In the genomic region with DNA sequence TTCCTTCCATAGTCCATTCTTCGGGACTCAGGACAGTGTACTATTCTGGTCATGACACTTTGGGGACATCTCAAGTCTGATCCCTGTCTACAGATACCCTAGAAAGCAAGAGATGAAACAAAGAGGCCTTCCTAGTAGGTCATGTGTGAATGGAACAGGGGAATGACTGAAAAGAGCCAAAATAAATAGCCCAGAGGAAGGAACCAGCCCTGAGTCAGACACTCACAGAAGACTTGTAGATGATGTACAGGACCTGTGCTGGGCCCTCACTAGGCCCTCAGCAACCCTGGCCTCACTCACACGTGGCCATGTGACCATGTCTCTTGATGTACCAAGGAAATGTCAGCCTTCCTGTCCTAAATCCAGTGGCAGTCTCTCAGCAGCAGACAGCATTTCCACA, we compare ENCODE assay signal across 24 mouse cellular contexts. TPM values are rescaled to one million over a fixed set of nuclear protein-coding genes. Genes with fewer than 3 reads are reported as not detected.
A peak's percentile ranks its signal among the peaks of the same experiment; 100 is the strongest.
DNase-seq lines count a peak whose midpoint lies in the region; ATAC-seq lines count a peak whose summit lies in the region.
"Had no signal": no experiment of that assay in that cellular context is flagged by ENCODE, and none has a peak within 500 bp of the region (broad histone marks: within the 10 kb centered on the region; RNA-seq: fewer than 3 reads in every experiment).

No protein-coding gene starts in this region.

- peaks cover 36% of the 10 kb centered on the region for H3K4me1 ChIP-seq in hindbrain, embryonic 14.5 days (replicated peaks; ENCODE audit: control insufficient read depth, insufficient read depth, low read length)
- peaks cover 40% of the 10 kb centered on the region for H3K4me1 ChIP-seq in hindbrain, embryonic 12.5 days
- peaks cover 93% of the 10 kb centered on the region for H3K4me1 ChIP-seq in megakaryocyte, embryonic 14.5 days

- H3K36me3 ChIP-seq in hindbrain, embryonic 14.5 days (replicated peaks; ENCODE audit: control insufficient read depth, insufficient read depth) = no peaks in the 10 kb centered on the region
- H3K36me3 ChIP-seq in hindbrain, embryonic 12.5 days = no peaks in the 10 kb centered on the region
- H3K36me3 ChIP-seq in megakaryocyte, embryonic 14.5 days (replicated peaks; ENCODE audit: low read length) = peaks cover 5% of the 10 kb centered on the region
- H3K36me3 ChIP-seq: embryonic facial prominence, embryonic 13.5 days; forebrain, embryonic 12.5 days; liver, embryonic 13.5 days had no signal

- H3K27me3 ChIP-seq in hindbrain, embryonic 14.5 days (ENCODE audit: control insufficient read depth, insufficient read depth, low read length) = no peaks in the 10 kb centered on the region
- H3K27me3 ChIP-seq in hindbrain, embryonic 12.5 days = peaks cover 17% of the 10 kb centered on the region
- peaks cover 45% of the 10 kb centered on the region for H3K27me3 ChIP-seq in megakaryocyte, embryonic 14.5 days (replicated peaks)

- ATAC-seq in hindbrain, embryonic 14.5 days (ENCODE audit: low FRiP score) = no peak
- no peak for ATAC-seq in hindbrain, embryonic 12.5 days (ENCODE audit: low FRiP score)
- ATAC-seq in megakaryocyte, adult 5-6 weeks (ENCODE audit: poor library complexity, severe bottlenecking) = no peak

- DNase-seq in hindbrain, embryonic 14.5 days (ENCODE audit: low spot score) = no peak
- DNase-seq in 3T3-L1 (ENCODE audit: low read depth, low spot score) = peak; percentile 85
- peak; percentile 29 for DNase-seq in induced T-regulatory cell, adult 2 months (ENCODE audit: low read depth)
- no peak for DNase-seq in ovary, postnatal 10 days (ENCODE audit: low spot score)
- DNase-seq in cerebellum, postnatal 4 days (ENCODE audit: low spot score in 2 of 2) = no peak
- DNase-seq: adrenal gland, adult 2 months; cerebellum, adult 11 months; embryo, embryonic 11 days; gastrocnemius, postnatal 36 days; heart, adult 2 months; kidney, adult 8-10 months; kidney, postnatal 10 days; liver, embryonic 13.5 days; lung, adult 2 months; lung, postnatal 14 days; midbrain, embryonic 14.5 days had no signal

- H3K4me2 ChIP-seq in hindbrain, embryonic 14.5 days (replicated peaks) = 0 out of 2 replicates have a peak overlapping the region, but pooled peaks have one; percentile 70
- H3K4me2 ChIP-seq in hindbrain, embryonic 12.5 days (replicated peaks) = no peak overlapping the region
- H3K4me2 ChIP-seq: embryonic facial prominence, embryonic 13.5 days; forebrain, embryonic 12.5 days; liver, embryonic 13.5 days had no signal

- H3K9ac ChIP-seq in hindbrain, embryonic 14.5 days = no peak overlapping the region
- H3K9ac ChIP-seq in hindbrain, embryonic 12.5 days = no peak overlapping the region
- H3K9ac ChIP-seq: embryonic facial prominence, embryonic 13.5 days; forebrain, embryonic 12.5 days; liver, embryonic 13.5 days had no signal

- WGBS in hindbrain, embryonic 14.5 days = 64% methylated on average over 2 of the region's 2 CpGs
- 74% methylated on average over 2 of the region's 2 CpGs for WGBS in hindbrain, embryonic 12.5 days

- no peak overlapping the region for H3K4me3 ChIP-seq in hindbrain, embryonic 14.5 days (replicated peaks; ENCODE audit: low read length)
- H3K4me3 ChIP-seq in hindbrain, embryonic 12.5 days = no peak overlapping the region
- H3K4me3 ChIP-seq in megakaryocyte, embryonic 14.5 days (replicated peaks) = peak overlapping the region; percentile 59
- H3K4me3 ChIP-seq: embryonic facial prominence, embryonic 13.5 days; erythroblast, embryonic 14.5 days; forebrain, embryonic 12.5 days; heart, adult 2 months; liver, embryonic 13.5 days had no signal

- no peaks in the 10 kb centered on the region for H3K9me3 ChIP-seq in hindbrain, embryonic 14.5 days (ENCODE audit: control insufficient read depth, low read length)
- no peaks in the 10 kb centered on the region for H3K9me3 ChIP-seq in hindbrain, embryonic 12.5 days (replicated peaks)
- H3K9me3 ChIP-seq in megakaryocyte, embryonic 14.5 days = peaks cover 6% of the 10 kb centered on the region; the same call in 1 of the 2 replicates
- H3K9me3 ChIP-seq: embryonic facial prominence, embryonic 13.5 days; forebrain, embryonic 12.5 days; liver, embryonic 13.5 days had no signal

- H3K27ac ChIP-seq in hindbrain, embryonic 14.5 days = no peak overlapping the region
- H3K27ac ChIP-seq in hindbrain, embryonic 12.5 days = no peak overlapping the region
- H3K27ac ChIP-seq: embryonic facial prominence, embryonic 13.5 days; forebrain, embryonic 12.5 days; heart, adult 2 months; liver, embryonic 13.5 days had no signal

RNA-seq across cellular contexts. Expression of gene Tmem121b, which starts 4.1 kb away (rescaled TPM):
- 3.2 and 4.3 TPM in 2 replicates for polyA plus RNA-seq in hindbrain, embryonic 14.5 days (2014; fragmentation: Nextera tagmentation; extraction: Ambion mirVana)
- polyA plus RNA-seq in hindbrain, embryonic 12.5 days (2016; fragmentation: Nextera tagmentation; extraction: Ambion mirVana) = 3.2 and 4.1 TPM in 2 replicates
- 1.1 TPM in 1 of 2 replicates, not detected in the other for polyA plus RNA-seq in megakaryocyte, embryonic 14.5 days (2012; ENCODE audit: insufficient read depth, low replicate concordance)
- 0.05 TPM in 1 of 2 replicates, not detected in the other for total RNA-seq in megakaryocyte, adult 5-6 weeks (2015)
- not detected in 2 replicates for total RNA-seq in megakaryocyte, adult 5-6 weeks (2017)
- total RNA-seq: gastrocnemius, adult 18-20 months; gastrocnemius, postnatal 36 days; heart, adult 2 months; heart, postnatal 25 days had no signal
- polyA plus RNA-seq: erythroblast, embryonic 14.5 days; heart, adult 2 months; liver, embryonic 13.5 days had no signal

RNA-seq across cellular contexts. Expression of gene Il17ra, which starts 26.4 kb away (rescaled TPM):
- polyA plus RNA-seq in hindbrain, embryonic 14.5 days (2014; fragmentation: Nextera tagmentation; extraction: Ambion mirVana) = 2.2 and 3.6 TPM in 2 replicates
- 11.4 and 12.3 TPM in 2 replicates for polyA plus RNA-seq in hindbrain, embryonic 12.5 days (2016; fragmentation: Nextera tagmentation; extraction: Ambion mirVana)
- 8.7 and 11.2 TPM in 2 replicates for polyA plus RNA-seq in megakaryocyte, embryonic 14.5 days (2012; ENCODE audit: insufficient read depth, low replicate concordance)
- 93.8 and 108 TPM in 2 replicates for total RNA-seq in megakaryocyte, adult 5-6 weeks (2015)
- total RNA-seq in megakaryocyte, adult 5-6 weeks (2017) = 76.6 and 79.8 TPM in 2 replicates

RNA-seq across cellular contexts. Expression of gene Hdhd5, which starts 41.7 kb away (rescaled TPM):
- 9.6 and 13.4 TPM in 2 replicates for polyA plus RNA-seq in hindbrain, embryonic 14.5 days (2014; fragmentation: Nextera tagmentation; extraction: Ambion mirVana)
- 19.5 and 20.9 TPM in 2 replicates for polyA plus RNA-seq in hindbrain, embryonic 12.5 days (2016; fragmentation: Nextera tagmentation; extraction: Ambion mirVana)
- polyA plus RNA-seq in megakaryocyte, embryonic 14.5 days (2012; ENCODE audit: insufficient read depth, low replicate concordance) = 2.1 and 4.8 TPM in 2 replicates
- 4.4 and 6.6 TPM in 2 replicates for total RNA-seq in megakaryocyte, adult 5-6 weeks (2015)
- 9.4 and 11.0 TPM in 2 replicates for total RNA-seq in megakaryocyte, adult 5-6 weeks (2017)

Comparison
In these comparisons a context has a peak if more than half of its experiments do, and no peak if none do; other contexts are left out.
1. DNase-seq: peak in 3T3-L1 (single experiment) and induced T-regulatory cell, adult 2 months (single experiment); none in hindbrain, embryonic 14.5 days (single experiment), ovary, postnatal 10 days (single experiment) and cerebellum, postnatal 4 days (0 of 2).